Mouse (Mus musculus): ENCODE data around the gene Nckap5. TPM values are rescaled to one million over a fixed set of nuclear protein-coding genes. Genes with fewer than 3 reads are reported as not detected.

Nckap5 gene
- total and polyA plus RNA-seq, 2 experiments, result 0.37 to 0.70 TPM

DNA sequence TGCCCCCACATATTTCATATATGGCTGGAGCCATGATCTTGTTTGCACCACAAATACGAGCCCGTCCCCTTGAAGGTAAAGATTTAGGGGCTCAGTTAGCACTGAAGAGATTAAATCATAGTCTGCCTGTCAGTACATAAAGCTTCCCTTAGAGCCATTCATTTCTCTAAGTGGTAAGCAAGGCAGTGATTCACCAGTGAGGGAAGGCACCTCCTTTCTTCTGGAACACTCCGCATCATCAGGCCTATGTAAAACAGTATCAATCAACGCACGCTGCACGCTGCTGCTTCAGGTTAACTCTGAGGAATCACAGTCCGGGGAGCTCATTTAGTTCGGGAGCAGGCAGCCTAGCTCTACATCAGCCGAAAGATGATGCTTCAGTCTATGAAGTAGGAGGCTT, 599.4 kb downstream of the Nckap5 start:
- Histone ChIP-seq H3K4me3 (ENCODE audit: insufficient read depth, low read depth, low read length) (no peak overlapping the region), H3K79me2 (ENCODE audit: control insufficient read depth, insufficient read depth, low read length) (no peaks in the 10 kb centered on the region), H3K9ac (ENCODE audit: low read depth, low read length) (no peak overlapping the region), H3K4me1 (ENCODE audit: control insufficient read depth, insufficient read depth, low read length) (no peaks in the 10 kb centered on the region), H3K27ac (replicated peaks; ENCODE audit: insufficient read depth, low read depth, low read length) (no peak overlapping the region), H3K36me3 (ENCODE audit: control insufficient read depth, insufficient read depth, low read length) (no peaks in the 10 kb centered on the region), H3K27me3 (ENCODE audit: control insufficient read depth, insufficient read depth, low read length) (no peaks in the 10 kb centered on the region)
- DNase-seq (ENCODE audit: extremely low read depth, low read depth, low spot score), result no peak
- TF ChIP-seq POLR2A (IDR thresholded peaks at IDR 0.05; ENCODE audit: extremely low read depth, insufficient read depth, low read length) (no peak), CTCF (IDR thresholded peaks at IDR 0.05; ENCODE audit: low read depth, low read length) (no peak)
- 84% methylated on average over 9 of the region's 9 CpGs for WGBS

DNA sequence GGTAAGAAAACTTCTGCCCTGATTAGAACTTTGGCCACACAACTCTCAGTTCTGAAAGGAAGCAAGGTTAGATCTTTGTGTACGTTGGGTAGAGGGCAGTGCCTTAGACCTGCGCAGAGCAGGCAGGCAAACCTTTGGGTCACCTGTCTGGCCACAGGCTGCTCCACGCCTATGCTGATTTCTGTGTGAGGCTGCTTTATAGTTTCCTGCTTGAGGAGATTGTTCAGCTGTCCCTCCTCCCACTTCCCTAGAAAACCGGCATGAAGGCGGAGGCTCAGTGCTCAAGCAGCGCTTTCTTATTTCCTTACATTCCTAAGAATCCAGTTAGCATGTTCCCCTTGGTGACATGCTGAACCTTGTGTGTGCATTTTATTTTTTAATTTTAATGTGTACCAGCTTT, 620.4 kb downstream of the Nckap5 start:
- H3K36me3 ChIP-seq (ENCODE audit: control insufficient read depth, insufficient read depth, low read length), result no peaks in the 10 kb centered on the region
- 77% methylated on average over 6 of the region's 6 CpGs for WGBS
- H3K4me3 ChIP-seq (ENCODE audit: insufficient read depth, low read depth, low read length), result no peak overlapping the region
- H3K27me3 ChIP-seq (ENCODE audit: control insufficient read depth, insufficient read depth, low read length), result no peaks in the 10 kb centered on the region
- H3K9ac ChIP-seq (ENCODE audit: low read depth, low read length), result no peak overlapping the region
- no peak for DNase-seq (ENCODE audit: extremely low read depth, low read depth, low spot score)
- no peak overlapping the region for H3K27ac ChIP-seq (replicated peaks; ENCODE audit: insufficient read depth, low read depth, low read length)
- no peaks in the 10 kb centered on the region for H3K4me1 ChIP-seq (ENCODE audit: control insufficient read depth, insufficient read depth, low read length)
- H3K79me2 ChIP-seq (ENCODE audit: control insufficient read depth, insufficient read depth, low read length), result no peaks in the 10 kb centered on the region
- TF ChIP-seq CTCF (IDR thresholded peaks at IDR 0.05; ENCODE audit: low read depth, low read length) (no peak), POLR2A (IDR thresholded peaks at IDR 0.05; ENCODE audit: extremely low read depth, insufficient read depth, low read length) (no peak)

DNA sequence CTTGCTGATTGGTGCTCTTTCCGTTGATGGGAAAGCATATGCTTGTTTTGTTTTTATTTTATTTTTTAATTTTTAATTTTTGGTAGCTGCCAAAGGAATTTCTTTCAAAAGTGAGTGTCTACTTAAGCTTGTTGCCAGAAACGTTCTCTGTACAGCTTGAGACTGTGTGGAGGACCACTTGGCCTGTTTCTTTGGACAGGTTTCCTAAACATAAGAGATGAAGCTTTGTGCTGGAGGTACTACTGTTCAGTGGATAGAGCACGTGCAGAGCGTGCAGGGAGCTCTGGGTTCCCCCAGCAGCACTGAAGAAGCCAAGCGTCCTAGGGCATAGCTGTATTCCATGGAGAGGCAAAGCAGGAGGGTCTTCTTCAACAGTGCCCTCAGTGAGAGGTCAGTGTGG, 620.9 kb downstream of the Nckap5 start:
- Histone ChIP-seq H3K4me1 (ENCODE audit: control insufficient read depth, insufficient read depth, low read length) (no peaks in the 10 kb centered on the region), H3K27ac (replicated peaks; ENCODE audit: insufficient read depth, low read depth, low read length) (no peak overlapping the region), H3K9ac (ENCODE audit: low read depth, low read length) (no peak overlapping the region), H3K36me3 (ENCODE audit: control insufficient read depth, insufficient read depth, low read length) (no peaks in the 10 kb centered on the region), H3K79me2 (ENCODE audit: control insufficient read depth, insufficient read depth, low read length) (no peaks in the 10 kb centered on the region), H3K4me3 (ENCODE audit: insufficient read depth, low read depth, low read length) (no peak overlapping the region), H3K27me3 (ENCODE audit: control insufficient read depth, insufficient read depth, low read length) (no peaks in the 10 kb centered on the region)
- no peak for TF ChIP-seq POLR2A (IDR thresholded peaks at IDR 0.05; ENCODE audit: extremely low read depth, insufficient read depth, low read length)
- TF ChIP-seq CTCF (IDR thresholded peaks at IDR 0.05; ENCODE audit: low read depth, low read length), result no peak
- 86% methylated on average over 5 of the region's 5 CpGs for WGBS
- DNase-seq (ENCODE audit: extremely low read depth, low read depth, low spot score), result no peak

DNA sequence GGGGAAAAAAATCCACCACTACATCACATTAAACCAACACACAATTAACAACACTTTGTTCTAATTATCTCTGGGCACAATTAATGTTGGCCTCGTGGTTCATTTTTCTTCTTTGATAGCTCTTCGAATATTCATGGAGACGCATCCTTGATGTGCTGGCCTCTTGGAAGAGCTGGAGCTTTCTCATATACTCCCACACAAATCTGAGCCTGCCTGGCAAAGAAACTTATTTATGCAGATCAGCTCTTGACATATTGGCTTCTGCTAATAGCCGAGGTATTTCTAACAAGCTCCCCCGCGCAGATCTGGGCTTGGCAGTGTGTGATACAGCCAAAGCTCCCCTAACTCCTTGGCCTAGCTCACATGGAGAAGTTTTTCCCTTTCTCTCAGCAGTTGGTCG, 621.5 kb downstream of the Nckap5 start:
- no peak for DNase-seq (ENCODE audit: extremely low read depth, low read depth, low spot score)
- Histone ChIP-seq H3K79me2 (ENCODE audit: control insufficient read depth, insufficient read depth, low read length) (no peaks in the 10 kb centered on the region), H3K27me3 (ENCODE audit: control insufficient read depth, insufficient read depth, low read length) (no peaks in the 10 kb centered on the region), H3K4me3 (ENCODE audit: insufficient read depth, low read depth, low read length) (no peak overlapping the region), H3K9ac (ENCODE audit: low read depth, low read length) (no peak overlapping the region), H3K4me1 (ENCODE audit: control insufficient read depth, insufficient read depth, low read length) (no peaks in the 10 kb centered on the region), H3K27ac (replicated peaks; ENCODE audit: insufficient read depth, low read depth, low read length) (no peak overlapping the region), H3K36me3 (ENCODE audit: control insufficient read depth, insufficient read depth, low read length) (no peaks in the 10 kb centered on the region)
- TF ChIP-seq POLR2A (IDR thresholded peaks at IDR 0.05; ENCODE audit: extremely low read depth, insufficient read depth, low read length) (no peak), CTCF (IDR thresholded peaks at IDR 0.05; ENCODE audit: low read depth, low read length) (no peak)
- 93% methylated on average over 7 of the region's 7 CpGs for WGBS

DNA sequence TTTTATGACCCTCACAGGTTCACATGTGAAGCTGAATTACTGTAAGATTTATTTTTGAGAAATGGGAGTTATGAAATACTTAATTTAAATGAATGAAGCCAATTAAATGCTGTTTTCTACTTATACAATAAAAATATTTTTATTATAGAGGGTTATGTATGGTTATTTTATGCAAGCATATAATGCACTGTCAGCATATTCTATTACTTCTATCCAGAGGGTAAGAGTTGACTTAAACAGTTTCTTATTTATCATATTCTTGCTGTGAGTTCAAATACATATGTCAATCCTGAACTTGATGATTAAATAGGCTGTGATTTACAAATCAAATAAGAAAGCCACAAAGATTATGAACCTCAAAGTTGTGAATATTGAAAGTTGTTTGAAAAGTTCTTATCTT, 633.7 kb downstream of the Nckap5 start:
- H3K4me1 ChIP-seq (ENCODE audit: control insufficient read depth, insufficient read depth, low read length), result no peaks in the 10 kb centered on the region
- H3K27ac ChIP-seq (replicated peaks; ENCODE audit: insufficient read depth, low read depth, low read length), result no peak overlapping the region
- no peak for DNase-seq (ENCODE audit: extremely low read depth, low read depth, low spot score)
- no peak overlapping the region for H3K9ac ChIP-seq (ENCODE audit: low read depth, low read length)
- H3K36me3 ChIP-seq (ENCODE audit: control insufficient read depth, insufficient read depth, low read length), result no peaks in the 10 kb centered on the region
- no peak overlapping the region for H3K4me3 ChIP-seq (ENCODE audit: insufficient read depth, low read depth, low read length)
- no peaks in the 10 kb centered on the region for H3K27me3 ChIP-seq (ENCODE audit: control insufficient read depth, insufficient read depth, low read length)
- H3K79me2 ChIP-seq (ENCODE audit: control insufficient read depth, insufficient read depth, low read length), result no peaks in the 10 kb centered on the region
- no peak for TF ChIP-seq POLR2A (IDR thresholded peaks at IDR 0.05; ENCODE audit: extremely low read depth, insufficient read depth, low read length)
- TF ChIP-seq CTCF (IDR thresholded peaks at IDR 0.05; ENCODE audit: low read depth, low read length), result no peak

DNA sequence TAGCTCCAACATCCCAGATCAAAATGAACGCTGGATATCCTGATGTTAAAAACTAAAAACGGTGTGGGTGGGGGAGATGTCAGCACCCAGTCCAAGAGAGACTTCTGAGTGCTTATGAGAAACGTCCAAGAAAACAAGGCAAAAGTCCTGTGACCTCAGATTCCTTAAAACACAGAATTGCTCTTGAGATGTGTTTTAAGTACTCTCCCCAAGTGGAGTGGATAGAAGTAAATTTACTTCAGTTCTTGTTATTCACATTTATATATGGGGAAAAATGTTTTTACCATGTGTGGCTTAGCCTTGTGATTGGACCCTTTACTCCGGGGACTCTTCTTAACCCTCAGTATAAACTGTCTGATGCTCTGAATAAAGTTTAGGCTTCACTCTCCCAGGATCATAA, 640.2 kb downstream of the Nckap5 start:
- TF ChIP-seq POLR2A (IDR thresholded peaks at IDR 0.05; ENCODE audit: extremely low read depth, insufficient read depth, low read length), result no peak
- TF ChIP-seq CTCF (IDR thresholded peaks at IDR 0.05; ENCODE audit: low read depth, low read length), result no peak
- Histone ChIP-seq H3K79me2 (ENCODE audit: control insufficient read depth, insufficient read depth, low read length) (no peaks in the 10 kb centered on the region), H3K27ac (replicated peaks; ENCODE audit: insufficient read depth, low read depth, low read length) (no peak overlapping the region), H3K4me3 (ENCODE audit: insufficient read depth, low read depth, low read length) (no peak overlapping the region), H3K27me3 (ENCODE audit: control insufficient read depth, insufficient read depth, low read length) (no peaks in the 10 kb centered on the region), H3K4me1 (ENCODE audit: control insufficient read depth, insufficient read depth, low read length) (no peaks in the 10 kb centered on the region), H3K9ac (ENCODE audit: low read depth, low read length) (no peak overlapping the region), H3K36me3 (ENCODE audit: control insufficient read depth, insufficient read depth, low read length) (no peaks in the 10 kb centered on the region)
- 77% methylated on average over 4 of the region's 4 CpGs for WGBS
- no peak for DNase-seq (ENCODE audit: extremely low read depth, low read depth, low spot score)

All from liver, adult 2 months (tissue).